In genomic region chr2:75039066-75039465, GRCm38 (mm10) we compare ENCODE assay signal across 27 mouse cellular contexts.
DNase-seq lines count a peak whose midpoint lies in the region; ATAC-seq and TF ChIP-seq lines count a peak whose summit lies in the region.
"Had no signal": no experiment of that assay in that cellular context is flagged by ENCODE, and none has a peak within 500 bp of the region (broad histone marks: within the 10 kb centered on the region; RNA-seq: fewer than 3 reads in every experiment).

No protein-coding gene starts in this region.

- H3K27me3 ChIP-seq in heart, embryonic 12.5 days (replicated peaks): no peaks in the 10 kb centered on the region
- H3K27me3 ChIP-seq in limb, embryonic 14.5 days (ENCODE audit: control insufficient read depth, insufficient read depth, low read length): 0 out of 2 replicates have a peak, but pooled peaks cover 7% of the 10 kb centered on the region
- H3K27me3 ChIP-seq in limb, embryonic 10.5 days (ENCODE audit: low read depth, poor library complexity, severe bottlenecking): peaks cover 41% of the 10 kb centered on the region
- no peaks in the 10 kb centered on the region for H3K27me3 ChIP-seq in heart, embryonic 15.5 days
- H3K27me3 ChIP-seq in liver, postnatal 0 days (ENCODE audit: insufficient read depth, low read length): no peaks in the 10 kb centered on the region
- H3K27me3 ChIP-seq: embryonic facial prominence, embryonic 13.5 days had no signal

- no peak overlapping the region for H3K27ac ChIP-seq in heart, embryonic 12.5 days (ENCODE audit: poor library complexity, severe bottlenecking)
- no peak overlapping the region for H3K27ac ChIP-seq in limb, embryonic 14.5 days (replicated peaks; ENCODE audit: low read depth, low read length)
- no peak overlapping the region for H3K27ac ChIP-seq in limb, embryonic 10.5 days
- H3K27ac ChIP-seq in heart, embryonic 15.5 days: peak overlapping the region; percentile 49; the same call in 1 of the 2 replicates
- H3K27ac ChIP-seq in liver, postnatal 0 days (ENCODE audit: low read depth): no peak overlapping the region
- H3K27ac ChIP-seq: embryonic facial prominence, embryonic 13.5 days; hindbrain, embryonic 14.5 days; limb, embryonic 12.5 days had no signal

- TF ChIP-seq POLR2A in limb, embryonic 14.5 days (IDR thresholded peaks at IDR 0.05; ENCODE audit: borderline replicate concordance, extremely low read depth, insufficient read depth, insufficient read length): no peak

- DNase-seq in heart, adult 18-20 months: peak; percentile 27 to 33
- peak; percentile 58 for DNase-seq in limb, embryonic 14.5 days (ENCODE audit: low spot score)
- no peak for DNase-seq in limb, embryonic 10.5 days (ENCODE audit: low spot score)
- no peak for DNase-seq in liver, postnatal 0 days
- no peak for DNase-seq in thymus, postnatal 10 days (ENCODE audit: low spot score in 2 of 2)
- DNase-seq: adrenal gland, postnatal 25 days; cerebellum, adult 11-12 months; cerebellum, adult 9-11 months; embryo, embryonic 11 days; kidney, adult 11 months; kidney, postnatal 14 days; layer of hippocampus, adult 9-11 months; lung, postnatal 14 days; right cerebral cortex, adult 18-20 months; spleen, adult 18-20 months; thymus, postnatal 36 days had no signal

- no peaks in the 10 kb centered on the region for H3K9me3 ChIP-seq in heart, embryonic 12.5 days (replicated peaks)
- no peaks in the 10 kb centered on the region for H3K9me3 ChIP-seq in limb, embryonic 14.5 days (ENCODE audit: control insufficient read depth, low read length)
- no peaks in the 10 kb centered on the region for H3K9me3 ChIP-seq in limb, embryonic 10.5 days (replicated peaks)
- no peaks in the 10 kb centered on the region for H3K9me3 ChIP-seq in heart, embryonic 15.5 days (replicated peaks)
- no peaks in the 10 kb centered on the region for H3K9me3 ChIP-seq in liver, postnatal 0 days (ENCODE audit: low read length)
- H3K9me3 ChIP-seq: embryonic facial prominence, embryonic 13.5 days; limb, embryonic 12.5 days had no signal

- peaks cover 17% of the 10 kb centered on the region for H3K4me1 ChIP-seq in heart, embryonic 12.5 days (replicated peaks)
- no peaks in the 10 kb centered on the region for H3K4me1 ChIP-seq in limb, embryonic 14.5 days (ENCODE audit: control insufficient read depth, insufficient read depth, low read length)
- peaks cover 26% of the 10 kb centered on the region for H3K4me1 ChIP-seq in limb, embryonic 10.5 days
- H3K4me1 ChIP-seq in heart, embryonic 15.5 days (replicated peaks): peaks cover 14% of the 10 kb centered on the region
- H3K4me1 ChIP-seq in liver, postnatal 0 days (ENCODE audit: insufficient read depth): no peaks in the 10 kb centered on the region
- H3K4me1 ChIP-seq: embryonic facial prominence, embryonic 13.5 days had no signal

- 36% methylated on average over 3 of the region's 3 CpGs for WGBS in heart, embryonic 12.5 days
- WGBS in limb, embryonic 14.5 days: 22% methylated on average over 3 of the region's 3 CpGs
- WGBS in limb, embryonic 10.5 days: 49% methylated on average over 3 of the region's 3 CpGs
- 21% methylated on average over 3 of the region's 3 CpGs for WGBS in heart, embryonic 15.5 days
- 65% methylated on average over 3 of the region's 3 CpGs for WGBS in liver, postnatal 0 days (ENCODE audit: insufficient replicate concordance)

- TF ChIP-seq EP300 in liver, postnatal 0 days (IDR thresholded peaks at IDR 0.05; ENCODE audit: low read depth): no peak

- no peak for ATAC-seq in heart, embryonic 12.5 days (ENCODE audit: insufficient number of reproducible peaks, low FRiP score)
- no peak for ATAC-seq in limb, embryonic 14.5 days (ENCODE audit: low FRiP score, low read depth)
- ATAC-seq in heart, embryonic 15.5 days (replicated peaks; ENCODE audit: insufficient number of reproducible peaks, insufficient read depth, low FRiP score, low read depth): peak; percentile 74; the same call in 1 of the 2 replicates
- no peak for ATAC-seq in liver, postnatal 0 days
- ATAC-seq: CD4-positive, CD25-positive, alpha-beta regulatory T cell, adult 4 months; forebrain, embryonic 16.5 days; midbrain, embryonic 16.5 days had no signal

- no peak for TF ChIP-seq CTCF in liver, postnatal 0 days (IDR thresholded peaks at IDR 0.05; ENCODE audit: low read depth)

- H3K9ac ChIP-seq in heart, embryonic 12.5 days: no peak overlapping the region
- H3K9ac ChIP-seq in limb, embryonic 14.5 days (ENCODE audit: low read depth, low read length, severe bottlenecking): no peak overlapping the region
- H3K9ac ChIP-seq in heart, embryonic 15.5 days: no peak overlapping the region
- no peak overlapping the region for H3K9ac ChIP-seq in liver, postnatal 0 days (replicated peaks)
- H3K9ac ChIP-seq: embryonic facial prominence, embryonic 13.5 days; hindbrain, embryonic 14.5 days; limb, embryonic 12.5 days had no signal

- no peak overlapping the region for H3K4me3 ChIP-seq in heart, embryonic 12.5 days
- no peak overlapping the region for H3K4me3 ChIP-seq in limb, embryonic 14.5 days (replicated peaks; ENCODE audit: low read length)
- no peak overlapping the region for H3K4me3 ChIP-seq in limb, embryonic 10.5 days
- H3K4me3 ChIP-seq in heart, embryonic 15.5 days: no peak overlapping the region
- H3K4me3 ChIP-seq in liver, postnatal 0 days (ENCODE audit: low read depth, low read length): no peak overlapping the region
- H3K4me3 ChIP-seq: embryonic facial prominence, embryonic 13.5 days; erythroblast, embryonic 14.5 days; limb, embryonic 12.5 days had no signal

- H3K36me3 ChIP-seq in heart, embryonic 12.5 days: no peaks in the 10 kb centered on the region
- H3K36me3 ChIP-seq in limb, embryonic 14.5 days (ENCODE audit: control insufficient read depth, insufficient read depth, low read length): no peaks in the 10 kb centered on the region
- H3K36me3 ChIP-seq in limb, embryonic 10.5 days: no peaks in the 10 kb centered on the region
- H3K36me3 ChIP-seq in heart, embryonic 15.5 days: no peaks in the 10 kb centered on the region
- no peaks in the 10 kb centered on the region for H3K36me3 ChIP-seq in liver, postnatal 0 days (replicated peaks; ENCODE audit: insufficient read depth, low read length)
- H3K36me3 ChIP-seq: embryonic facial prominence, embryonic 13.5 days; limb, embryonic 12.5 days had no signal

- no peak overlapping the region for H3K4me2 ChIP-seq in heart, embryonic 12.5 days
- no peak overlapping the region for H3K4me2 ChIP-seq in limb, embryonic 14.5 days (replicated peaks; ENCODE audit: low read depth, low read length, severe bottlenecking)
- no peak overlapping the region for H3K4me2 ChIP-seq in heart, embryonic 15.5 days
- H3K4me2 ChIP-seq in liver, postnatal 0 days (ENCODE audit: low read depth, low read length): no peak overlapping the region
- H3K4me2 ChIP-seq: embryonic facial prominence, embryonic 13.5 days; hindbrain, embryonic 14.5 days; limb, embryonic 12.5 days; liver, embryonic 11.5 days; midbrain, embryonic 11.5 days had no signal

Comparison
In these comparisons a context has a peak if more than half of its experiments do, and no peak if none do; other contexts are left out.
1. DNase-seq: peak in heart, adult 18-20 months (2 of 2) and limb, embryonic 14.5 days (single experiment); none in limb, embryonic 10.5 days (single experiment), liver, postnatal 0 days (single experiment) and thymus, postnatal 10 days (0 of 2).